ENCODE assay signal across 8 mouse cellular contexts in the genomic region with DNA sequence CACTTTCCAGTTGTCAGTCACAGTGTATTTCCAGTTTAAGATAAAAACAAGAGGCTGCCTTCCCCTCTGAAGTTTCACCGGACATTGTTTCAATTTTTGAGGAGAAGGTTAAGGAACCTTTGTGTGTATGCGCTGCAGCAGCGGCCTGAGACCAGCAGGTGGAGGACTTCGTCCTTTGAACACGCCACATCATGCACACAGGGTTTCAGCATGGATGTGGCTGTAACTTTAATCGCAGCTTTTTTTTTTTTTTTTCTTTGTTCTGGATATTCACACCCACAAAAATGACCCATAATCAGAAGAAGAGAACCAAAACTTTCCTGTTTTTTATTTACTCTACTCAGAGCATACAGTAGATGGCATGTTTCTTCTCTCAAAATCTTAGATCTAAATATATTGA. TPM values are rescaled to one million over a fixed set of nuclear protein-coding genes. Genes with fewer than 3 reads are reported as not detected.
DNase-seq lines count a peak whose midpoint lies in the region; ATAC-seq and TF ChIP-seq lines count a peak whose summit lies in the region.

No protein-coding gene starts in this region.

- H3K27me3 ChIP-seq in embryonic facial prominence, embryonic 15.5 days: no peaks in the 10 kb centered on the region
- H3K27me3 ChIP-seq in hindbrain, postnatal 0 days (ENCODE audit: insufficient read depth, low read length): no peaks in the 10 kb centered on the region
- H3K27me3 ChIP-seq in neural tube, embryonic 14.5 days (ENCODE audit: control insufficient read depth, insufficient read depth, low read length): no peaks in the 10 kb centered on the region

- no peak overlapping the region for H3K4me3 ChIP-seq in embryonic facial prominence, embryonic 15.5 days (replicated peaks)
- H3K4me3 ChIP-seq in hindbrain, postnatal 0 days (ENCODE audit: low read length): no peak overlapping the region
- no peak overlapping the region for H3K4me3 ChIP-seq in lung, adult 2 months (replicated peaks; ENCODE audit: extremely low read depth, low read depth, low read length)
- H3K4me3 ChIP-seq in neural tube, embryonic 14.5 days (ENCODE audit: low read depth, low read length): no peak overlapping the region

- peak; percentile 80; the same call in 1 of the 2 replicates for ATAC-seq in embryonic facial prominence, embryonic 15.5 days (ENCODE audit: insufficient number of reproducible peaks, low FRiP score, low TSS enrichment, low read depth)
- ATAC-seq in hindbrain, postnatal 0 days: peak; percentile 74; the same call in 1 of the 2 replicates
- peak; percentile 83 for ATAC-seq in neural tube, embryonic 14.5 days (ENCODE audit: low read depth)

- H3K9ac ChIP-seq in embryonic facial prominence, embryonic 15.5 days: no peak overlapping the region
- H3K9ac ChIP-seq in hindbrain, postnatal 0 days (replicated peaks; ENCODE audit: low read length): no peak overlapping the region
- no peak overlapping the region for H3K9ac ChIP-seq in neural tube, embryonic 14.5 days (replicated peaks; ENCODE audit: low read depth, low read length)

- H3K4me1 ChIP-seq in embryonic facial prominence, embryonic 15.5 days: peaks cover 4% of the 10 kb centered on the region; the same call in 1 of the 2 replicates
- H3K4me1 ChIP-seq in hindbrain, postnatal 0 days (ENCODE audit: insufficient read depth, low read length): no peaks in the 10 kb centered on the region
- peaks cover 2% of the 10 kb centered on the region; the same call in 1 of the 2 replicates for H3K4me1 ChIP-seq in lung, adult 2 months (ENCODE audit: control insufficient read depth, insufficient read depth, low read length)
- 0 out of 2 replicates have a peak, but pooled peaks cover 4% of the 10 kb centered on the region for H3K4me1 ChIP-seq in neural tube, embryonic 14.5 days (ENCODE audit: control insufficient read depth, insufficient read depth, low read length)

- peak overlapping the region; percentile 74 for H3K4me2 ChIP-seq in embryonic facial prominence, embryonic 15.5 days (replicated peaks)
- H3K4me2 ChIP-seq in hindbrain, postnatal 0 days (ENCODE audit: low read depth, low read length): peak overlapping the region; percentile 73; the same call in 1 of the 2 replicates
- H3K4me2 ChIP-seq in neural tube, embryonic 14.5 days (ENCODE audit: low read depth, low read length): peak overlapping the region; percentile 51; the same call in 1 of the 2 replicates

- TF ChIP-seq CTCF in hindbrain, postnatal 0 days (IDR thresholded peaks at IDR 0.05; ENCODE audit: low read depth): peak; percentile 88
- peak; percentile 95 for TF ChIP-seq CTCF in lung, adult 2 months (IDR thresholded peaks at IDR 0.05; ENCODE audit: insufficient read depth, low read length)

- H3K27ac ChIP-seq in embryonic facial prominence, embryonic 15.5 days (replicated peaks): no peak overlapping the region
- no peak overlapping the region for H3K27ac ChIP-seq in hindbrain, postnatal 0 days
- H3K27ac ChIP-seq in neural tube, embryonic 14.5 days (ENCODE audit: low read depth, low read length): no peak overlapping the region

- TF ChIP-seq POLR2A in lung, adult 2 months (IDR thresholded peaks at IDR 0.05; ENCODE audit: borderline replicate concordance, extremely low read depth, low read depth, low read length): no peak

- peak; percentile 13 for DNase-seq in ovary, postnatal 14 days (ENCODE audit: low spot score)
- DNase-seq in ovary, postnatal 10 days (ENCODE audit: low spot score): no peak
- peak; percentile 51 to 66 for DNase-seq in adrenal gland, postnatal 36 days
- peak; percentile 89 for DNase-seq in hindbrain, postnatal 0 days (ENCODE audit: low spot score)
- no peak for DNase-seq in lung, adult 2 months
- DNase-seq in frontal cortex, postnatal 36 days (ENCODE audit: low spot score in 2 of 2): no peak

- H3K9me3 ChIP-seq in embryonic facial prominence, embryonic 15.5 days (replicated peaks): no peaks in the 10 kb centered on the region
- H3K9me3 ChIP-seq in hindbrain, postnatal 0 days (ENCODE audit: low read length): no peaks in the 10 kb centered on the region
- no peaks in the 10 kb centered on the region for H3K9me3 ChIP-seq in neural tube, embryonic 14.5 days (ENCODE audit: control insufficient read depth, low read length)

- no peaks in the 10 kb centered on the region for H3K36me3 ChIP-seq in embryonic facial prominence, embryonic 15.5 days
- no peaks in the 10 kb centered on the region for H3K36me3 ChIP-seq in hindbrain, postnatal 0 days (ENCODE audit: insufficient read depth, low read length)
- H3K36me3 ChIP-seq in neural tube, embryonic 14.5 days (ENCODE audit: control insufficient read depth, insufficient read depth, low read length): no peaks in the 10 kb centered on the region

- 12% methylated on average over 6 of the region's 6 CpGs for WGBS in embryonic facial prominence, embryonic 15.5 days
- 7% methylated on average over 6 of the region's 6 CpGs for WGBS in hindbrain, postnatal 0 days
- WGBS in lung, adult 2 months: 3% methylated on average over 6 of the region's 6 CpGs
- WGBS in neural tube, embryonic 14.5 days: 14% methylated on average over 6 of the region's 6 CpGs

RNA-seq across cellular contexts. Expression of gene Pygl, which starts 3.1 kb away (rescaled TPM):
- 100 to 1,000 TPM; 128 to 179 TPM for total RNA-seq in adrenal gland, postnatal 36 days (2021)
- 32.3 and 37.3 TPM in 2 replicates for polyA plus RNA-seq in embryonic facial prominence, embryonic 15.5 days (2015; fragmentation: Nextera tagmentation; extraction: Ambion mirVana)
- 9.0 and 10.9 TPM in 2 replicates for total RNA-seq in hindbrain, postnatal 0 days (2014; rRNA removed)
- 8.3 and 8.4 TPM in 2 replicates for polyA plus RNA-seq in hindbrain, postnatal 0 days (2015; fragmentation: Nextera tagmentation; extraction: Ambion mirVana)
- 25.9 and 43.4 TPM in 2 replicates for polyA plus RNA-seq in lung, adult 2 months (2012; rRNA removed)
- polyA plus RNA-seq in neural tube, embryonic 14.5 days (2014; fragmentation: Nextera tagmentation; extraction: Ambion mirVana): 8.1 and 9.2 TPM in 2 replicates

Comparison
In these comparisons a context has a peak if more than half of its experiments do, and no peak if none do; other contexts are left out.
1. DNase-seq: peak in ovary, postnatal 14 days (single experiment), adrenal gland, postnatal 36 days (2 of 2) and hindbrain, postnatal 0 days (single experiment); none in ovary, postnatal 10 days (single experiment), lung, adult 2 months (single experiment) and frontal cortex, postnatal 36 days (0 of 2).
2. Peak in every context shown above with its lines, with median percentiles within 50 percentile points of each other: ATAC-seq and H3K4me2 ChIP-seq.